Mouse (Mus musculus): Measurements from ENCODE around the gene Chkb.

GRCm38 (mm10) chr15:89459821-89460220, 30.1 kb upstream of the Chkb start:
- TF ChIP-seq CTCF (IDR thresholded peaks at IDR 0.05; ENCODE audit: borderline replicate concordance, insufficient read depth, low read depth, low read length) = no peak
- no peak for TF ChIP-seq POLR2A (IDR thresholded peaks at IDR 0.05; ENCODE audit: borderline replicate concordance, insufficient read depth, low read length)

Measured in cerebellum, adult 2 months (tissue).